Mouse (Mus musculus): ENCODE data around the gene Cdk12.

GRCm38 (mm10) chr11:98323136-98323866, 120.4 kb downstream of the Cdk12 start:
- no peak for TF ChIP-seq CTCF (IDR thresholded peaks at IDR 0.05; ENCODE audit: extremely low read depth, insufficient read depth, low read length)
- TF ChIP-seq POLR2A (IDR thresholded peaks at IDR 0.05; ENCODE audit: extremely low read depth, insufficient read depth, low read length): no peak

Data from cortical plate, adult 2 months (tissue).